Mouse (Mus musculus) layer of hippocampus, adult 2 months (tissue): ENCODE results near the gene Cecr2. TPM values are rescaled to one million over a fixed set of nuclear protein-coding genes. Genes with fewer than 3 reads are reported as not detected.

Source experiments
- DNase-seq, 2 experiments: peaks; one replicate each; pipeline ENCODE4 v3.0.0; 2022; ENCODE audit warnings: low spot score in 2 of 2
- H3K27ac ChIP-seq: fragments of 200-600 bp; 2 replicates; pipeline ENCODE4 v1.8.1; 2022
- H3K4me3 ChIP-seq: fragments of 200-600 bp; 2 replicates; pipeline ENCODE4 v1.8.1; 2022; ENCODE audit warnings: mild to moderate bottlenecking
- CTCF ChIP-seq: fragments of 200-600 bp; conservative IDR thresholded peaks from 2 replicates; pipeline ENCODE4 v1.8.1; 2022; ENCODE audit warnings: antibody characterized with exemption, mild to moderate bottlenecking, moderate library complexity
- total RNA-seq, 2 experiments: library from RNA; stranded (reverse); gene quantifications; 2 replicates each; pipeline ENCODE4 v1.2.3; 2021

Gene Cecr2
- total RNA-seq, 2 experiments from 2014 or later, result 10.0 to 11.8 TPM

DNA sequence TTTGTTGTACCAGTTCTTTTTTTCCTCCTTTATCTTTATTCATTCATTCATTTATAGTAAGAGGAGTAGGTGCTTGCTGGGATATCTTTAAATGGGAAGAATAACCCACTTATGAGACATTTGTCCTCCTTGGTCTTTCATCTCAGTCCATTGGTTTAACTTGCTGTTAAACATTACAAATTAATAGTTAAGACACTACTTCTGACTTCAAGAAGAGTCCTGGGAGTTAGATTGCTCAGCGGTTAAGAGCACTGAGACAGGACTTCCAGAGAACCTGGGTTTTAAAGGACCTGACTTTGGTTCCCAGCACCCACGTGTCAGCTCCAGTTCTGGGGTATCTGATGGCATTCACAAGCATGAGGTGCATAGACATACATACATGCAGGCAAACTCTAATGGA is 80.2 kb downstream of the Cecr2 start:
- Histone ChIP-seq H3K4me3 (no peak overlapping the region), H3K27ac (no peak overlapping the region)
- no peak for DNase-seq
- TF ChIP-seq CTCF, result no peak

DNA sequence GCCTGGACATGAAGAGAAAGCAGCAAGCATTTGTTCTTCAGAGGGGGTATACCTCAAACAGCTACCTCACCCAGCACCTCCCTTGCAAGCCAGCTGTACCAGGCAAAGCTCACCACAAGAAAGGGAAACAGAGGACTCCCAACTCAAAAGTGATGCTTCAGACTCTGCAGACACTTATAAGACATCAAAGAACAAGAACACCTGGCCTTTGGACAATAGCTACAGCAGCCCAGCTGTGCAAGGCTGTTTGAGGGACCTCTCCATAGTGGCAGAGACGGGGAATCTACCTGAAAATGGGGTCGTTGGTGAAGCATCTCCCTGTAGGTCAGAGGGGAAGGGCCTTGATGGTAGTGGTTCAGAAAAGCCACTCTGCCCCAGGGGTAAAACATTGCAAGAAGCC is 95.0 kb downstream of the Cecr2 start:
- no peak for TF ChIP-seq CTCF

DNA sequence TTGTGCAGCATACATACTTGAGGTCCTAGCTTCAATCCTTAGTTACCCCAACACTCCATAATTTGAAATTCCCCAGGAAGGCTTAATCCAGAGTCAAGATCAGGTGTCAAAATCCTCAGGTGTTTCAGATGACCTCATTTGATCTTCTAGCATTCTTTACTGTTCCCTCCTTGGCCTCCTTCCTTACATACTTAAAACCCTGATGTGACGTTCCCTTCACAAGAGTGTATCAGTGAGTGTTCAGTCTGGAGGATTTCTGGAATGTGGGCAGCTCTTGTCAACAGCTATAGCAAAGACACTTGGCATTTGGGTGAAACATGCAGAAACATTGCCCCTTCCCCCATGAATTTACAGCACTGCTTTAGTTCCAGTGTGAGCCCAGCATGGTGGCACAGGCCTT is 103.8 kb downstream of the Cecr2 start:
- DNase-seq, result no peak
- Histone ChIP-seq H3K27ac (no peak overlapping the region), H3K4me3 (no peak overlapping the region)
- no peak for TF ChIP-seq CTCF

More for the DNA sequence above, 95.0 kb downstream of the Cecr2 start:
- Histone ChIP-seq H3K4me3 (no peak overlapping the region), H3K27ac (no peak overlapping the region)
- DNase-seq, result no peak

DNA sequence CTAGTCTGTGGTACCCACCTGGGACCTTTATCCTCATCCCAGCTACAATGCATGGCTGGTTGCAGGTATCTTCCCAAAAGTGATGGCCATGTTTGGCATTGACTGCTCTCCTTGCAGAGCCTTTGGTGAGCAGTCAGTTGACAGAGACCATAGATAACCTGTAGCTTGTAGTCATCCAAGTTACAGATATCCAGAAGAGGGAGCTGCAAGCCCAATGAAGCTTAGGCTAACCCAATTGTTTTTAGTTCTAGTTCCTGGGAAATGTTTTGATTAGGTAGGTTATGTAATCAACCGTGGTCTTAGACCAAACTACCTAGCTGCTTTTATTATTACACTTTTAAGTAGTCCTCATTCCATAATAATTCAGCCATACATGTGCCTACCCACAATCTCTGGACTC is 105.2 kb downstream of the Cecr2 start:
- Histone ChIP-seq H3K27ac (peak overlapping the region; percentile 84), H3K4me3 (no peak overlapping the region)
- TF ChIP-seq CTCF, result peak; percentile 66
- no peak for DNase-seq

DNA sequence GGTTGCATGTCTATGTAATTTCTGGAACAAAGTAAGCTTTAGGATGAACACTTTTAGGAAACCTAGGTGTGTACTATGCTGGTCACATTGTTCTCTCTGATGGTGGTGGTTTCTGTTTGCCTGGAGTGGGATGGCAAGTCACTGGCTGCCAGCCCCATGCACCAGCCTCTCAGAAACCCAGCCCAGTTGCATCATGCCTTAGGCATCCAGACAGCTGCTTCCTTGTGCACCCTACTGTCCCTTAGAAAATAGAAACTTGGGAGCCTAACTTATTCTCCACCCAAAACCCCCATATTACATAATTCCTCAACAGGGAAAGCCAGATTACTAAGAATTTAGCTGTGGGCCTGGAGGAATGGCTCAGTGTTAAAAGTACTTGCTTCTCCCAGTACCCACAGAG is 105.9 kb downstream of the Cecr2 start:
- Histone ChIP-seq H3K4me3 (no peak overlapping the region), H3K27ac (peak overlapping the region; percentile 84)
- TF ChIP-seq CTCF, result no peak
- no peak for DNase-seq

DNA sequence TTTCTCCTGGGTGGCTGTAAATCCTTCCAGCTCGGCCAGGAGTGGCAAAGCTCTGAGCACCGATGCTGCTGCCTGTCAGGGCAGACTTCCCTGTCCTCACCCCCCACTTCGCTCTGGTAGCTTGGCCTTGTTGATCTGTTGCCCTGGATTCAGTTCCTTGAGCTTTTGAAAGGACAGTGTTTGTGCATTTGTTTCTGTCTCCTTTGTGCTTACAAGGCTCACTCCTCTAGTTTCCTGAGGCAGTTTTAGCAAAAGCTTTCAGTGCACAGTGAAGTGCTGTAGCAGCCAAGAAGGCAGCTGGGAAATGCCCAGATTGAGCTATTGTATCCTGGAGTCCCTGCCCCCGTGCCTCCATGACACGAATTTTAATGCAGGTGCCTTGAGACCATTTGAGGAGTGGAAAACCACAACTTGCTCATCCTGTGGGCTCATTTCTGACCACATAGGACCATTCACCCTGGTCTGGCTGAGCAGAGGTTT is 107.0 kb downstream of the Cecr2 start, which contains the start of gene Slc25a18:
Gene Slc25a18, plus strand, starts transcription at position 430 of the 480 bp plus-strand sequence.
- TF ChIP-seq CTCF, result no peak
- DNase-seq, result peak in 1 of 2 experiments; percentile 69
- Histone ChIP-seq H3K27ac (peak within 1 kb of the TSS; percentile 84), H3K4me3 (peak within 1 kb of the TSS; percentile 22)

DNA sequence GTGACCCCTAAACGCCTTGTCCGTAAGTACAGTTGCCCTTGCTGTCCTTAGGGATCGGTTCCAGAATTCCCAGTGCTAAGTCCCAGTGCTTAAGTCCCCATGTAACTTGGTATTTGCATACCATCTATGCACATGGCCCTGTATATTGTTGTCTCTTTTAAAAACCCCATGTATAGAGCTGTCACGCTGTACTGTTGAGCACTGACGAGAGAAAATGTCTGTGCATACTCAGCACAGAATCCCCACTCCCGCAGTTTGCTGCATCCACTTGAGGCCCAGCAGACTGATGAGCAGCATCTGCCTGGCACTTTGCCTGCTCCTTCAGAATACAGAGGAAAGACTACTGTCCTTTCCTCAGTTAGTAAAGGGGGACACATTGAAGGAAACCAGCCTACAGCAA is 107.6 kb downstream of the Cecr2 start:
- TF ChIP-seq CTCF, result no peak
- H3K4me3 ChIP-seq, result peak overlapping the region; percentile 22
- peak overlapping the region; percentile 84 for H3K27ac ChIP-seq
- DNase-seq, result no peak

DNA sequence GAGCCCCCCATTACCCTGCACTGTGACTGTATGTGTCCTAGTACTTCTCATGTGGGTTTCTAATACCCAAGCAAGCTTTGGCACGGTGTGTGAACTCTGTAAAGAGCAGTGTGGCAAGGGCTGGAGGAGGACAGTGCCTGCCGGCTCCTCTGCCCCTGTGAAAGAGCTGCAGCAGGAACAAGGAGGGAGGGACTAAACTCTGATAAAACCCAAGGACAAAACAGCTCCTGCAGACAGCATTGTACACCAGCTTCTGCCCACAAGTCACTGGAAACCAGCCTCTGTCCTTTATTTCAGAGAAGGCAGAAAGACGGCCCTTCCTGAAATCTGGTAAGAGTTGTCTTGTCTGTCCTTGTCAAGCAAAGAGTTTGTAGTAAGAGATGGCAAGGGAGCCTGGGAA is 110.1 kb downstream of the Cecr2 start:
- DNase-seq, result no peak
- H3K4me3 ChIP-seq, result no peak overlapping the region
- 0 out of 2 replicates have a peak overlapping the region, but pooled peaks have one; percentile 84 for H3K27ac ChIP-seq
- TF ChIP-seq CTCF, result no peak

DNA sequence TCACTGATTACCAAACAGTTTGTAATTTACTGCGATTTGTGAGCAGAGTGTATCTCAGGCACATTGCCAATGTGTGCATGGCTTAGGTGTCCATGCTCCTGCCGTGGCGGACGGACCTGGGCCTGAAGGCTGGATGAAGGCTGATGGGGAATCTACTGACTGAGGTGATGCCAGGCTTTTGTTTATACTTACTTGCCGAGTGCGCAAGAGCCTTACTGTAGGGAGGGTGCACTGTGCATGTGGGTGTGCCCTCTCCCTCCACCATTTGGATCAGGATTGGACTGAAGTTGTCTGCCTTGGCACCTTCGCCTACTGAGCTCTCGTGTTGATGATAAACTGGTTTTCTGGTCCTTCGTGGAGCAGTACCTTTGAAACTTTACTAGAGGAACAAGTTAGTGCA is 111.4 kb downstream of the Cecr2 start:
- no peak for TF ChIP-seq CTCF
- no peak overlapping the region for H3K27ac ChIP-seq
- DNase-seq, result no peak
- H3K4me3 ChIP-seq, result no peak overlapping the region

DNA sequence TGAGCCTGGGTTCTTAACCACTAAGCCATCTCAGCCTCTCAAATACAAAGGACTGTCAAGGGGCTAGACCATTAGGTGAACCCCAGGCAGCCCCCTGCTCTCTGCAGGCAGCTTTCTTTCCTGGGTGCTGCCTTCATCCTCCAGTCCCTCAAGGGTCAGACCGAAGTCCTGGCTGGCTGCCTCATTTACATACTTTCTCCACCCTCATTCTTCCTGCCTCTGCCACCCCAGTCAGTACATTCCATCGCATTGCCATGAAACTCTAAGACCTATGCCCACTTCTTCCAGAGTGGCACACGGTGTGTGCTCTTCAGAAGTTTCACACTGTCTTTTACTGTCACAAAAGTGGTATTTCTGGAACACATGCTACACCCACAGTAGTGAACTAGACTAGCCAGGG is 112.1 kb downstream of the Cecr2 start:
- no peak for TF ChIP-seq CTCF
- H3K4me3 ChIP-seq, result no peak overlapping the region
- DNase-seq, result no peak

DNA sequence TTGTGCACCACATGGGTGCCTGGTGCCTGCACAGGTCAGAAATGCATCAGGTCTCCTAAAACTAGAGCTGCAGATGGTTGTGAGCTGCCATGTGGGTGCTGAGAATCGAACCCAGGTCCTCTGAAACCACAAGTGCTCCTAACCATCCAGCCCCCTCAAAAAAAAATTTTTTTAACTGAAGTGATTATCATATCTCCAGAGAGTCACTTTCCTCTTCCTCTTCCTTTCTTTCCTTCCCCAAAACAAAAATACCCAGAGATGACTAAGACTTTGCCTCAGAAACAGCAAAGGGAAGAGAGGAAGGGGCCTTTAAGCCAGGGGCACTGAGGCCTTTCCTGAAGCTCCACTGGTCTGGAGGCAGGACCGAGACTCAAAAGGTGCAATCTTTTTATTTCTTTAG is 116.8 kb downstream of the Cecr2 start:
- H3K27ac ChIP-seq, result no peak overlapping the region
- DNase-seq, result no peak
- H3K4me3 ChIP-seq, result no peak overlapping the region
- no peak for TF ChIP-seq CTCF

More for the DNA sequence above, 112.1 kb downstream of the Cecr2 start:
- no peak overlapping the region for H3K27ac ChIP-seq

DNA sequence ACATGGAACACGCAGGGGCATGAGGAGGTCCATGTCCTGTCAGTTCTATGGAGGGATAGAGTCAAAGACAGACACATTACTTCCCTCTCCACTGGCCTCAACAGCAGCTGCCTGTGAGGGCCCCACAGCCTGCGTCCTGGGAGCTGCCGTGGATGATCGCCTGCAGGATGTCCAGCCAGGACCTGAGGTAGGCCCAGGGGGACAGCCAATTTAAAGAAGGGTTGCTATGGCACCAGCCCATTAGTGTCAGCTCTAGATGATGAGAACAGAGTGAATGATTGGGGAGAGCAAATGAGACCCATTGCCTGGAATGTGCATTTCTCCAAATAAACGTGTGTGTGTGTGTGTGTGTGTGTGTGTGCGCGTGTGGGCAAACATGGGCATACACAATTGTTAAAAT is 118.2 kb downstream of the Cecr2 start:
- DNase-seq, result no peak
- H3K27ac ChIP-seq, result no peak overlapping the region

DNA sequence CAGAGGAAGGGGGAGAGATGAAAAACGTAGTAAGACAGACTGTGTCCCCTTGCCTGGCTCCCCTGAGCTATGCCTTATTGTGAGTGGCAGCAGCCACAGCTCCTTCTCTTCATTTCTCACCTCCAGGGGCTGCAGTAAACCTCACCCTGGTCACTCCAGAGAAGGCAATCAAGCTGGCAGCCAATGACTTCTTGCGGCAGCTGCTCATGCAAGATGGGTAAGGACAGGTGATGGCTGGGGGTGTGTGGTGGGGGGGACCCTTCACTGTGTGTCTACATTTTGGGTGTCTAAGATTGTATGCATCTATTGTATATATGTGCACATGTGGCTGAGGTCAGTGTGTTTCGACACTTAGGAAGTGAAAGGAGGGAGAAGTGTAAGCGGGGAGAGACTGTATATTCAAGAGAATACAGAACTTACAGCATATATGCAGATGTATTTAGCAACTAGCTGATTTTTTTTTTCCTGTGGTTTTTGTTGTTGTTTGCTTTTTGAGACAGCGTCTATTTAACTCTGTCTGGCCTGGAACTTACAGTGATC is 122.0 kb downstream of the Cecr2 start:
- TF ChIP-seq CTCF, result no peak
- H3K27ac ChIP-seq, result no peak overlapping the region
- DNase-seq, result no peak
- no peak overlapping the region for H3K4me3 ChIP-seq

More for the DNA sequence above, 118.2 kb downstream of the Cecr2 start:
- TF ChIP-seq CTCF, result no peak
- H3K4me3 ChIP-seq, result no peak overlapping the region

DNA sequence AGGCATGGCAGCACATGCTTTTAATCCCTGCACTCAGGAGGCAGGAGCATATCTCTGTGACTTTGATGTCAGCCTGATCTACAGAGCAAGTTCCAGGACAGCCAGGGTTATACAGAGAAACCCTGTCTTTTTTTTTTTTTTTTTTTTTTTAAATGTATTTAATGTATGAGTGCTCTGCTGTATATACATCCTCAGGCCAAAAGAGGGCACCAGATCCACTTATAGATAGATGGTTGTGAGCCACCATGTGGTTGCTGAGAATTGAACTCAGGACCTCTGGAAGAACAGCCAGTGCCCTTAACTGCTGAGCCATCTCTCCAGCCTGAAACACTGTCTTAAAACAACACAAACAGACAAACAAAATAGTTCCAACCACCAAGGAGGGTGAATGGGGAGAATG is 122.7 kb downstream of the Cecr2 start:
- H3K4me3 ChIP-seq, result no peak overlapping the region
- TF ChIP-seq CTCF, result peak; percentile 55
- H3K27ac ChIP-seq, result no peak overlapping the region
- DNase-seq, result no peak
